Mouse (Mus musculus) R1 (cell line): Measurements from ENCODE around the gene Mup18.
"Not testable (repeated sequence)": the region's sequence is repeated elsewhere in the genome, so short reads cannot be mapped to it uniquely, and the experiment has no call there.

Source experiments
- DNase-seq: peaks from one replicate; pipeline ENCODE4 v3.0.0-alpha.2; 2018; ENCODE audit warnings: low read depth, low spot score

Mup18 gene

GRCm38 (mm10) chr4:61674036-61674435 is at the start of gene Mup18:
TSS of gene Mup18 (minus strand) at chr4:61674136.
- DNase-seq = not testable (repeated sequence)

DNA sequence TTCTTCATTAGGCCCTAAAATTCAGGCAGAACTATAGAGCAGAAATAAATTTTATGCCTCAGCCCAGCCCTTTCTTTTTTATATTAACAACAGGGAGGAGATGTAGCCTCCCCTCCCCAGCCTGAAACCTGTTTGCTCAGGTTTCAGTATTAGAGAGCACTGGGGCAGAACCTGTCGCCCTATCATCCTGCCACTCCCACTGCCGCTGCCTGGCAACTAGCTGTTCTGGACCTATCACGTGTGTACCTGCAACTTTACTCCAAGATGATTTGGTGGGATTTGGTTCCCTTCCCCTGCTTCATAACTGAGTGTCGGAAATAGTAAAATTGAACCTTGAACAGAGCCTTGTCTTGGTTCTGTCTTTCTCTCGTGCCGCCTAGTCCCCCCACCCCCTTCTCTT is 40.4 kb upstream of the Mup18 start:
- DNase-seq = not testable (repeated sequence)
